Mouse (Mus musculus): ENCODE measurements around the gene Prnp. TPM values are rescaled to one million over a fixed set of nuclear protein-coding genes. Genes with fewer than 3 reads are reported as not detected.

The Prnp gene
- total RNA-seq, 2 experiments from 2014 or later, result 748 to 772 TPM

GRCm38 (mm10) chr2:131982546-131983196 is 72.9 kb downstream of the Prnp start:
- peak; percentile 50 to 54 for DNase-seq (ENCODE audit: extremely low spot score in 1 of 2, low spot score in 2 of 2)
- H3K4me3 ChIP-seq, result no peak overlapping the region
- peak; percentile 77 for TF ChIP-seq CTCF (IDR thresholded peaks at IDR 0.05)
- H3K27ac ChIP-seq, result no peak overlapping the region
- intact Hi-C loops (cut with DNase I), result loop anchor here (1.0 to 2.0 kb wide), 3 partner anchors 78 to 258 kb away; no protein-coding TSS in a partner anchor

GRCm38 (mm10) chr2:131987950-131988349 is 78.2 kb downstream of the Prnp start:
- TF ChIP-seq CTCF (IDR thresholded peaks at IDR 0.05), result peak; percentile 32
- DNase-seq (ENCODE audit: extremely low spot score in 1 of 2, low spot score in 2 of 2), result peak; percentile 4 to 7
- Histone ChIP-seq H3K4me3 (no peak overlapping the region), H3K27ac (no peak overlapping the region)
- intact Hi-C loops (cut with DNase I), result no loop called here

Other genes with a start within 250 kb of the Prnp start
- under 1 TPM; 0.09 to 0.19 TPM for gene Erv3, start 50.2 kb upstream of the Prnp start, total RNA-seq (2021)
- gene Prn, start within 50 bp of the Prnp start, total RNA-seq (2021), result under 1 TPM in 1 of 2 experiments, not detected in 1; 0.20 TPM
- under 1 TPM in 1 of 2 experiments, not detected in 1; 0.14 TPM for gene Prnd, start 40.9 kb downstream of the Prnp start, total RNA-seq (2021)
- gene Rassf2, start 120.3 kb downstream of the Prnp start, total RNA-seq (2021), result 10 to 100 TPM; 39.2 to 41.2 TPM
- gene Slc23a2, start 235.2 kb downstream of the Prnp start, total RNA-seq (2021), result 100 to 1,000 TPM; 142 to 162 TPM

Data from left cerebral cortex, adult 2 months (tissue).